Mouse (Mus musculus): ENCODE data around the gene Pla2g4d.

The Pla2g4d gene

DNA sequence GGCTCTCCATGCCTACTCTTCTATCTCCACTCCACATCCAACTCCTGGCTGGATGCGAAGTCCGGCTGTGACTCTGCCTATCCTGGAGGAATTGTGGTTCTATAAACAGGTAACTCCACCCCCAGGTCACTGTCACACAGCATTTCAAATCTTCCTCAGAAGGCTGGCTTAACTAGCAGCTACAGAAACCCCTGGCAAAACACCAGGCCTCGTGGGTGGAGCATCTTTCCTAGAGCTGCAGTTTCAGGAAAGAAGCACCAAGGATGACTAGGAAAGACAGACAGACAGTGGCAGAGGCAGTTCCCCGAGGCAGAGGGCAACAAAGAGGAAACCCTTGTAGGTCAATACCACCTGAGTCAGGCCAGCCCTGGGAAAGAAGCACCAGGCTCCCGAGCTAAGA is at the start of gene Pla2g4d:
Gene Pla2g4d, minus strand, starts transcription at position 203 of the 400 bp plus-strand sequence.
- DNase-seq (ENCODE audit: low spot score), result no peak

GRCm38 (mm10) chr2:120337886-120338285 is 48.9 kb upstream of the Pla2g4d start:
- peak; percentile 4 for DNase-seq (ENCODE audit: low spot score)

DNA sequence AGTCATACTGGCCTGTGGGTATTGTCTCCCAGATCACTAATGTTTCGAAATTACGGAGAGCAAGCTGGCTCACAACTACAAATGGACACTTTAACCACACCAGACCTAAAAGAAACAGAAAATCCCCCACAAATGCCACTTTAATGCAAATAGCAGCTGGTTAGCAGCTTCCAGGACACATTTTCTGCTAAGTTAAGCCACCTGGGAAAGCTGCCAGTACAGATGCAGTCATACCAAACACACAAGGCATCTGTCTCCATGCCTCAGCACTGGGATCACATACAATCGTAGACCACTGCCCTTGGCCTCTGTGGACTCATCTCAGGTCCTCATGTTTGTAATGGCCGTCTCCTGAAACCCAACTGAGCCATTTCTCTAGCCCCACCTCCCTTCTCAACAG is 42.6 kb upstream of the Pla2g4d start:
- no peak for DNase-seq (ENCODE audit: low spot score)

- DNase-seq (ENCODE audit: low spot score), result no peak
These were observed 26.1 kb upstream of the Pla2g4d start for GRCm38 (mm10) chr2:120315077-120315476.

DNA sequence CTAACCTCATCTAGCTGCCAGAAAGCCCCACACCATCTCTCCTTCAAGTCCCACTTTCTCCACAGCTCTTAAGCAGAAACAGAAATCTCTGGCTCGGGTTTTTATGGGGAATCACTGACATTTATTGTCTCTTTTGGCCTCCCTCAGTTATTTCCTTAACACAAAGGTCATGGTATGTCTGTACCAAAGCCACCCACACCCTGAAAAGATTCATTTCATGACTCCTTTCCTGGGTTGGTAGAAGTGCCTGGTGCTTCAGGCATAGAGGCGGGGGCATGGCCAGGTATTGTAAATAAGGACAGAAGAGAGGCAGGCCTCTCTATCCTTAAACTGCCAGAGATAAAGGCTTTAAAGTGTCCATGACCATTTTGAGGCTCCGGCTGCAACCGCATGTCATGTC is 25.5 kb upstream of the Pla2g4d start:
- DNase-seq (ENCODE audit: low spot score), result no peak

DNA sequence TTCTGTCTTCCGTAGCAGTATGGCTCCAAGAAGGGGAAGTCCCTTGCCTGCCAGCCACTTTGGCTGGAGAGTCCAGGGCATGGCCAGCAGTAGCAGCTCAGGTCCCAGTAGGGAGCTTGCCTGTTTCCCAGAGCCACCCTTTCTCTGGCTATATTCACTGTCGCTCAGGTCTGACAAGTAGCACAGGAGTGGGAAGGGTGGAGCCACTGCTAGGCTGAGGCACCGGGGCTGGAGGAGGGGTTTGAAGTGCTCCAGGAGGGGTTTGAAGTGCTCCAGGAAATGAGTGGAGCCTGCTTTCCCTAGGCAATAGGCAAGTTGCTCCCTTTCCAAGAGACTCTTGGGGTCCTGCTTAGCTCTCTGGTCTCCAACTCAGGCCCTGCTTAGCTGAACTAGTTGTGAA is 25.0 kb upstream of the Pla2g4d start, which contains the start of gene Pla2g4f:
Gene Pla2g4f, minus strand, starts transcription at position 190 of the 400 bp plus-strand sequence.
- DNase-seq (ENCODE audit: low spot score), result no peak

GRCm38 (mm10) chr2:120312276-120312825 is 23.4 kb upstream of the Pla2g4d start:
- no peak for DNase-seq (ENCODE audit: low spot score)

- DNase-seq (ENCODE audit: low spot score), result no peak
These were observed 15.1 kb upstream of the Pla2g4d start for GRCm38 (mm10) chr2:120304113-120304512.

DNA sequence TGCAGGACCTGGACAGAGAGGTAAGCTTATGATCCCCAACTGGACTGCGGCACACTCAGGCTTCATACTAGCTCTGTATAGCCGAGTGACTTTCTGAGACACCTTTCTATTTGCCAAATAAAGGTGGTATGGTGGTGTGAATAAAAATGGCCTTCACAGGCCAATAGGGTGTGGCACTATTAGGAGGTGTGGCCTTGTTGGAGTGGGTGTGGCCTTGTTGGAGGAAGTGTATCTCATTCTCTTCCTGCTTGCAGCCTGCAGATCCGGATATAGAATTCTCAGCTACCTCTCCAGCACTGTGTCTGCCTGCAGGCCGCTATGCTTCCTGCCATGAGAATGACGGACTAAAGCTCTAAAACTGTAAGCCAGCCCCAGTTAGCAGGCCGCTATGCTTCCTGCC is 12.1 kb upstream of the Pla2g4d start:
- DNase-seq (ENCODE audit: low spot score), result no peak

- no peak for DNase-seq (ENCODE audit: low spot score)
These were observed 10.9 kb upstream of the Pla2g4d start for GRCm38 (mm10) chr2:120299866-120300265.

- DNase-seq (ENCODE audit: low spot score), result no peak
These were observed 7.2 kb upstream of the Pla2g4d start for GRCm38 (mm10) chr2:120296160-120296559.

GRCm38 (mm10) chr2:120291471-120292078 is 2.6 kb upstream of the Pla2g4d start:
- no peak for DNase-seq (ENCODE audit: low spot score)

DNA sequence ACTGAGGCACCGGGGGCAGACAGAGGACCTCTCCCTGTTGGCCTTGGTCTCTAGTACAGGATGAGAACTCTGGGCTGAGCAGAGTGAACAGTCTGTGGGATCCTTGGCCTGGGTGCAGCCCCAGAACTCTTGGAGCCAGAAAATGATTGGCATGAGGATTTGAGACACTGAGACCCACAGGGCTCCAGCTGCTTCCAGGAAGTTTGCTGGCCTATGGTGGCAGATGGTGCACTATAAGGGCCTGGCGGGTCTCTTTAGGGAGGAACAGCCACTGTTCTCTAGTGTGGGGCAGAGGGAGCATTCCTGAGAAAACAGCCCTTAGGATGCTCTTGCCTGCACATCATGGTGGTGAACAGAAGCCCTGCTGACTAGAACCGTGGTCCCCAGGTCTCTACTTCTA is 596 bp downstream of the Pla2g4d start:
- no peak for DNase-seq (ENCODE audit: low spot score)

DNA sequence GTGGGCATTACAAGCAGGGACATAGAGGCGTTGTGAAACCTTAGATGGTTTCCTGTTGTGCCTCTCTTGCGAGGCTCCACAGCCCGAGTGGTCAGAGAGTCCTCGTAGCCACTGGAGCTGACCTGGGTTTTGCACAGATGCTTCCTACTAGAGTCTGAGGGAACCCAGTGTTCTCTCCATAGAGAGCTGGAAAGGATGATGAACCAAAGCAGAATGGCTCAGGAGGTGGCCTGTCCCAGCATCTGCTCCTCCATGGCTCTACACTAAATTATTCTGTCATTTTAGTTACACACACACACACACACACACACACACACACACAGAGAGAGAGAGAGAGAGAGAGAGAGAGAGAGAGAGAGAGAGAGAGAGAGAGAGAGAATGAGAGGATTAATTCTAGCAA is 3.4 kb downstream of the Pla2g4d start:
- DNase-seq (ENCODE audit: low spot score), result no peak

DNA sequence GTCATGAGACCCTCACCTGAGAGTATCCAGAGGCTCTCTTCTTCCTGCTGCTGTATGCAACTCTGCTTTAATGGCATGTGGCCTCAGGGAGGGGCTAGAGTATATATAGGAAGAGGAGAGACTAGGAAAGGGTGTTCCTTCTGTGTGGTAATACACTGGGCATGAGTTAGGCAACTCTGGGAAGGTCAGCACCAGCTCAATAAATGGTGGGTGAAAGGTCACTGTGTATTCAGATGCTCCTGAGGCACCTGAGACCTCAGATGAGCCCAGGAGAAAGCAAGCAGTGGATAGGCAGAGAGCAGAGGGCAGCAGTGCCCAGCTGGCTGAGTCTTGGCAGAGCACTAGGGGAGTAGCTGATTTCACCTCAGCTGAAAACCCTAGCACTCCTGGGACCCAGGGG is 4.3 kb downstream of the Pla2g4d start:
- DNase-seq (ENCODE audit: low spot score), result no peak

GRCm38 (mm10) chr2:120284094-120284493 is 4.9 kb downstream of the Pla2g4d start:
- DNase-seq (ENCODE audit: low spot score), result no peak

- no peak for DNase-seq (ENCODE audit: low spot score)
These were observed 5.4 kb downstream of the Pla2g4d start for GRCm38 (mm10) chr2:120283550-120283949.

DNA sequence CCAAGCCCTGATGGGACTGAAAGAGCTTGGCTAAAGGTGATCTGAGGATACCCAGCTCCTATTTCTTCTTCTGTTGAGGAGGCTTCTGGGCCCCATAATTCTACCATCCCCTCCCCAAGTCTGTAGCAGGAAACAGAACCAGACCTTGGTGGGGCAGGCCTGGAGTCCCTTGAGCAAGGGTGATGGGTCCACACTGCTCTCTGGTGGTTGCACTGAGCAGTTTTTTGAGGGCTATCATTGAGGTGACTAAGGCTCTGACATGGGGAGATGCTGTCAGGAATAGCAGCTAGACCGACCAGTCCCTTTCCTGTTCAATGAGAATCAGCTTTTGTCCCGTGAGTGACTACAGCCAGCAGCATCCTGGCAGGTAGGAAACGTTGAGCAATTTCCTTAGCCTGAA is 7.8 kb downstream of the Pla2g4d start:
- no peak for DNase-seq (ENCODE audit: low spot score)

DNA sequence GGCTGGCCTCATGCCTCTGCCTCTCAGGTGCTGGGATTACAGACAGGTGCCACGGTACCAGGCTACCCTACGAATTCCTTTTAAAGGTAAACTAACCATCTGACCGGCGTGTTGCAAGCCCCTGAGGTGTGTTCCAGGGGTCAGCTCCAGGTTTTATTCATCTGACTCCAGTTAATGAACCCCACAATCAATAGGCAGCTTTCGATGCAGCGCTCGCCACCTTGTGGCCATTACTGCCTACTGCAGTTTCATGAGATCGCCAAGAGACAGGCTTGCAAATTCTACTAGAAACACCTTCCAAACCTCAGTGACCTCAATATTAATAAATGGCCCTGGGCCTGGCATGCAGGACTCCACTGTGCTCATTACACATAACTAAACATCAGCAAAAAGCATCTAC is 9.0 kb downstream of the Pla2g4d start:
- DNase-seq (ENCODE audit: low spot score), result peak; percentile 77

DNA sequence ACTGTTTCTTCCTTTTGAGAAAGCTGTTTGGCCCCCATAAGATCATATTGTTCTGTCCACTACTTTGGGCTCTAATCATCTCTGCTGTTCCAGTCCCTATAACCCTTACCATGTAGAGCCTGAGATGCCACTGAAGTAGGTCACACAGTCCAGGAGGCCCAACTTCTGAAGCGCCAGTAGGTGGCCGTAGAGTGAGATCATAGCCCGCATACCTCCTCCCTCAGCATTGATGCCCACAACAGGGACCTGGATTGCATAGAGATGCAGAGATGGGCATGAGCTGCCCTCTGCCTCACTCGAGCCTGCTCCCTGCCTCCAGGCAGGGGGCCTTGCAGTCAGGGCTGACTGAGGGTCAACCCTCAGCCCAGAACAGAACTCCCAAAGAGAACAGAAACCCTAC is 12.0 kb downstream of the Pla2g4d start:
- DNase-seq (ENCODE audit: low spot score), result no peak

DNA sequence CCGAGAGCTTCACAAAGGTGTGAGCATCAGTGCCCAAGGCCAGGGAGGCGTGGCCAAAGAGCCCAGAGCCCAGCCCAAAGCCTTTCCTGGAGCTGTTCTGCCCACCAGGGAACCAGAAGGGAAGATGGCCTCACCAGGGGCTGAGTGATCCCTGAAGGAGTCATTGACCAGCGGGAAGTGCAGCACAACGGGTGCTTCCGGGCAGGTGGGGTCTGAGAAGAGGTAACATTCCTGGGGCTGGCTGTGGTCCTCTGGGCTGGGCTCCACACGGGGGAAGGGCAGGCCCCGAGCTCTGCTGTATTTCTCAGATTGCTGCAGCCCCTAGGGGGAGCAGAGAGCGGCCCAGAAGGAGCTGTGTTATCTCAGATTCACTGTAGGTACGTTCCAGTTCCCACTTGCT is 20.4 kb downstream of the Pla2g4d start:
- DNase-seq (ENCODE audit: low spot score), result peak; percentile 60

GRCm38 (mm10) chr2:120265523-120265922 is 23.5 kb downstream of the Pla2g4d start:
- DNase-seq (ENCODE audit: low spot score), result peak; percentile 32

- DNase-seq (ENCODE audit: low spot score), result no peak
These were observed 24.1 kb downstream of the Pla2g4d start for GRCm38 (mm10) chr2:120264858-120265257.

GRCm38 (mm10) chr2:120262876-120263275 is 26.1 kb downstream of the Pla2g4d start:
- no peak for DNase-seq (ENCODE audit: low spot score)
